Comparison of ENCODE assay signal across 8 mouse cellular contexts in genomic region chr11:69715482-69715881, GRCm38 (mm10). TPM values are rescaled to one million over a fixed set of nuclear protein-coding genes. Genes with fewer than 3 reads are reported as not detected.
DNase-seq lines count a peak whose midpoint lies in the region; ATAC-seq and TF ChIP-seq lines count a peak whose summit lies in the region.

No protein-coding gene starts in this region.

- intact Hi-C loops in left cerebral cortex, postnatal 14 days (cut with DNase I): no loop called here

- H3K4me1 ChIP-seq in embryonic facial prominence, embryonic 14.5 days (ENCODE audit: control insufficient read depth, insufficient read depth, low read length): peaks cover 8% of the 10 kb centered on the region; the same call in 1 of the 2 replicates
- H3K4me1 ChIP-seq in olfactory bulb, adult 2 months (ENCODE audit: control insufficient read depth, insufficient read depth, low read length): no peaks in the 10 kb centered on the region

- 0 out of 2 replicates have a peak, but pooled peaks have one; percentile 8 for TF ChIP-seq CTCF in olfactory bulb, adult 2 months (IDR thresholded peaks at IDR 0.05; ENCODE audit: insufficient read depth, low read depth, low read length)

- no peak for TF ChIP-seq POLR2A in olfactory bulb, adult 2 months (IDR thresholded peaks at IDR 0.05; ENCODE audit: insufficient read depth, low read depth, low read length)

- peaks cover 3% of the 10 kb centered on the region; the same call in 1 of the 2 replicates for H3K9me3 ChIP-seq in embryonic facial prominence, embryonic 14.5 days (ENCODE audit: control insufficient read depth, low read length)

- H3K4me2 ChIP-seq in embryonic facial prominence, embryonic 14.5 days (ENCODE audit: low read depth, low read length): no peak overlapping the region

- no peak overlapping the region for H3K27ac ChIP-seq in embryonic facial prominence, embryonic 14.5 days (replicated peaks; ENCODE audit: low read depth, low read length)
- no peak overlapping the region for H3K27ac ChIP-seq in olfactory bulb, adult 2 months (ENCODE audit: insufficient read depth, low read depth, low read length)

- ATAC-seq in embryonic facial prominence, embryonic 14.5 days (ENCODE audit: low read depth): no peak

- WGBS in embryonic facial prominence, embryonic 14.5 days: 58% methylated on average over 9 of the region's 9 CpGs
- 60% methylated on average over 9 of the region's 9 CpGs for WGBS in olfactory bulb, adult 2 months

- no peak overlapping the region for H3K9ac ChIP-seq in embryonic facial prominence, embryonic 14.5 days (ENCODE audit: low read depth, low read length)

- H3K4me3 ChIP-seq in embryonic facial prominence, embryonic 14.5 days (ENCODE audit: low read depth, low read length): no peak overlapping the region
- H3K4me3 ChIP-seq in olfactory bulb, adult 2 months (ENCODE audit: insufficient read depth, low read depth, low read length): no peak overlapping the region

- DNase-seq in left cerebral cortex, postnatal 14 days (ENCODE audit: low spot score in 2 of 2): peak; percentile 15 to 20
- no peak for DNase-seq in left cerebral cortex, adult 9 months (ENCODE audit: low spot score in 2 of 2)
- peak; percentile 94 for DNase-seq in ZHBTc4 (ENCODE audit: low read depth, low spot score)
- peak; percentile 23 for DNase-seq in embryonic facial prominence, embryonic 14.5 days (ENCODE audit: low spot score)
- peak; percentile 70 to 77 for DNase-seq in kidney, postnatal 4 days
- no peak for DNase-seq in left cerebral cortex, adult 18-20 months (ENCODE audit: low spot score in 2 of 2)
- DNase-seq in right cerebral cortex, postnatal 36 days (ENCODE audit: low spot score in 2 of 2): no peak

- H3K36me3 ChIP-seq in embryonic facial prominence, embryonic 14.5 days (ENCODE audit: control insufficient read depth, insufficient read depth, low read length): no peaks in the 10 kb centered on the region

- no peaks in the 10 kb centered on the region for H3K27me3 ChIP-seq in embryonic facial prominence, embryonic 14.5 days (replicated peaks; ENCODE audit: control insufficient read depth, insufficient read depth, low read length)

RNA-seq across cellular contexts. Expression of gene Tnfsfm13, which starts 19.6 kb away (rescaled TPM):
- under 1 TPM; 0.81 to 0.95 TPM for total RNA-seq in left cerebral cortex, postnatal 14 days (2021)
- 6.0 and 6.6 TPM in 2 replicates for polyA plus RNA-seq in embryonic facial prominence, embryonic 14.5 days (2014; fragmentation: Nextera tagmentation; extraction: Ambion mirVana)
- not detected in 2 replicates for polyA plus RNA-seq in olfactory bulb, adult 2 months (2012; ENCODE audit: insufficient read depth, insufficient read length, low replicate concordance, missing spikeins)
- total RNA-seq in left cerebral cortex, adult 18-20 months (2021): 1 to 10 TPM; 1.7 to 4.1 TPM

RNA-seq across cellular contexts. Expression of gene Tnfsf12, which starts 19.8 kb away (rescaled TPM):
- 1 to 10 TPM; 5.8 to 7.6 TPM for total RNA-seq in left cerebral cortex, postnatal 14 days (2021)
- polyA plus RNA-seq in embryonic facial prominence, embryonic 14.5 days (2014; fragmentation: Nextera tagmentation; extraction: Ambion mirVana): 13.0 and 16.6 TPM in 2 replicates
- polyA plus RNA-seq in olfactory bulb, adult 2 months (2012; ENCODE audit: insufficient read depth, insufficient read length, low replicate concordance, missing spikeins): not detected in 2 replicates
- 10 to 100 TPM; 11.5 to 12.1 TPM for total RNA-seq in left cerebral cortex, adult 18-20 months (2021)

RNA-seq across cellular contexts. Expression of gene Tnfsf13, which starts 29.9 kb away (rescaled TPM):
- total RNA-seq in left cerebral cortex, postnatal 14 days (2021): 1 to 10 TPM; 1.7 to 2.0 TPM
- polyA plus RNA-seq in embryonic facial prominence, embryonic 14.5 days (2014; fragmentation: Nextera tagmentation; extraction: Ambion mirVana): 0.37 and 0.49 TPM in 2 replicates
- polyA plus RNA-seq in olfactory bulb, adult 2 months (2012; ENCODE audit: insufficient read depth, insufficient read length, low replicate concordance, missing spikeins): not detected in 2 replicates
- total RNA-seq in left cerebral cortex, adult 18-20 months (2021): 1 to 10 TPM; 1.6 to 2.9 TPM

RNA-seq across cellular contexts. Expression of gene Senp3, which starts 33.6 kb away (rescaled TPM):
- 100 to 1,000 TPM in 1 of 2 experiments, 10 to 100 TPM in 1; 91.5 to 102 TPM for total RNA-seq in left cerebral cortex, postnatal 14 days (2021)
- 73.6 and 88.4 TPM in 2 replicates for polyA plus RNA-seq in embryonic facial prominence, embryonic 14.5 days (2014; fragmentation: Nextera tagmentation; extraction: Ambion mirVana)
- polyA plus RNA-seq in olfactory bulb, adult 2 months (2012; ENCODE audit: insufficient read depth, insufficient read length, low replicate concordance, missing spikeins): not detected in 2 replicates
- total RNA-seq in left cerebral cortex, adult 18-20 months (2021): 10 to 100 TPM; 91.4 to 98.7 TPM

RNA-seq across cellular contexts. Expression of gene Polr2a, which starts 43.0 kb away (rescaled TPM):
- 10 to 100 TPM; 54.3 to 54.4 TPM for total RNA-seq in left cerebral cortex, postnatal 14 days (2021)
- 39.3 and 39.7 TPM in 2 replicates for polyA plus RNA-seq in embryonic facial prominence, embryonic 14.5 days (2014; fragmentation: Nextera tagmentation; extraction: Ambion mirVana)
- polyA plus RNA-seq in olfactory bulb, adult 2 months (2012; ENCODE audit: insufficient read depth, insufficient read length, low replicate concordance, missing spikeins): 105 TPM in 2 replicates
- total RNA-seq in left cerebral cortex, adult 18-20 months (2021): 10 to 100 TPM; 44.2 to 46.2 TPM

Comparison
In these comparisons a context has a peak if more than half of its experiments do, and no peak if none do; other contexts are left out.
1. DNase-seq: peak in left cerebral cortex, postnatal 14 days (2 of 2), ZHBTc4 (single experiment), embryonic facial prominence, embryonic 14.5 days (single experiment) and kidney, postnatal 4 days (2 of 2); none in left cerebral cortex, adult 9 months (0 of 2), left cerebral cortex, adult 18-20 months (0 of 2) and right cerebral cortex, postnatal 36 days (0 of 2).